Mouse (Mus musculus): ENCODE measurements around the gene Lrch4. TPM values are rescaled to one million over a fixed set of nuclear protein-coding genes. Genes with fewer than 3 reads are reported as not detected.

The Lrch4 gene
- polyA plus RNA-seq, 1 experiment from 2014 or later, result 31.1 TPM

DNA sequence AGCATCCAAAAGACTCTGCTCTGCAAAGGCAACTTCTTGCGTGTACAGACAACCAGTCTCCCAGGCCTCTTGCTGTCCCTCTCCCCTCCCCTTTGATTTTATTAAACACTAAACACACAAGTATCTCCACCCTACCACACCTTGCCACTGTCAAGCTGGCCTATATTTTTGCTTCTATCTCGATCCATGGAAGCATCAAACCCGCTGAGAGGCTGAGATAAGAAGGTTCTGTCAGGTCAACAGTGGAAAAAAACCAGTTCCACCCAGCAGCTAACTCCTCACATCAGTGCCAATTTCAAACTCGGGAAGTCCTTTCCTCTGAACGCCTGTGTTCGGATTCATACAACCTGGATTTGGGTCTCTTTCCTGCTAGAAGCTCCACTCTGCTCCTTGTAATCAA, 44.1 kb downstream of the Lrch4 start:
- Histone ChIP-seq H3K9ac (ENCODE audit: low read length) (no peak overlapping the region), H3K4me2 (ENCODE audit: low read depth, low read length) (no peak overlapping the region), H3K9me3 (replicated peaks; ENCODE audit: control insufficient read depth, low read length) (no peaks in the 10 kb centered on the region), H3K4me3 (ENCODE audit: low read length) (no peak overlapping the region), H3K27me3 (ENCODE audit: control insufficient read depth, insufficient read depth, low read length) (no peaks in the 10 kb centered on the region), H3K4me1 (ENCODE audit: control insufficient read depth, insufficient read depth, low read length) (peaks cover 24% of the 10 kb centered on the region), H3K36me3 (ENCODE audit: control insufficient read depth, insufficient read depth) (peaks cover 4% of the 10 kb centered on the region; the same call in 1 of the 2 replicates), H3K27ac (ENCODE audit: low read length) (no peak overlapping the region)
- WGBS, result 72% methylated on average over 6 of the region's 6 CpGs
- no peak for ATAC-seq (replicated peaks; ENCODE audit: extremely low read depth, insufficient read depth, low FRiP score)

DNA sequence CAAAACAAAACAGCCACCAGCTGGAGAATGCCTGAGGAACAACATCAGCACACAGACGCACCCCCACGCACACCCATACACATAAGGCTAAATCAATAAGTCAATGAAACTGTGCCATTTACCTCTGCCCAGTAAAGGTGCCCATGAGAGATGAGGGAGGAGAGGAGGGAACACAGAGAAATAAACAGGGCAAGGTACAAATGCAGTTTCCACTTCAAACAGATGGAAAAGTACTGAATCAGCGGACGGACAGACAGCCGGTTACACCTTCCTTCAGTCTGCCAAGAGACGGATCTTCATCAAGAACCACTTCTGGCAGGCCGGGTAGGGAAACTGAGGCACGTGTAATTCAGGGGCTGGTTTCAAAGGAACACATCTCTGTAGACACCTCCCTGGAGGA, 45.9 kb downstream of the Lrch4 start:
- Histone ChIP-seq H3K4me2 (ENCODE audit: low read depth, low read length) (no peak overlapping the region), H3K4me3 (ENCODE audit: low read length) (no peak overlapping the region), H3K36me3 (ENCODE audit: control insufficient read depth, insufficient read depth) (peaks cover 4% of the 10 kb centered on the region; the same call in 1 of the 2 replicates), H3K4me1 (ENCODE audit: control insufficient read depth, insufficient read depth, low read length) (peaks cover 19% of the 10 kb centered on the region), H3K9me3 (replicated peaks; ENCODE audit: control insufficient read depth, low read length) (no peaks in the 10 kb centered on the region), H3K27ac (ENCODE audit: low read length) (no peak overlapping the region), H3K9ac (ENCODE audit: low read length) (no peak overlapping the region), H3K27me3 (ENCODE audit: control insufficient read depth, insufficient read depth, low read length) (no peaks in the 10 kb centered on the region)
- ATAC-seq (replicated peaks; ENCODE audit: extremely low read depth, insufficient read depth, low FRiP score), result no peak
- 91% methylated on average over 8 of the region's 8 CpGs for WGBS

- H3K9me3 ChIP-seq (replicated peaks; ENCODE audit: control insufficient read depth, low read length), result no peaks in the 10 kb centered on the region
- peaks cover 6% of the 10 kb centered on the region for H3K4me1 ChIP-seq (ENCODE audit: control insufficient read depth, insufficient read depth, low read length)
- no peak overlapping the region for H3K9ac ChIP-seq (ENCODE audit: low read length)
- H3K36me3 ChIP-seq (ENCODE audit: control insufficient read depth, insufficient read depth), result peaks cover 4% of the 10 kb centered on the region; the same call in 1 of the 2 replicates
- WGBS, result 94% methylated on average over 8 of the region's 8 CpGs
- H3K4me3 ChIP-seq (ENCODE audit: low read length), result no peak overlapping the region
- H3K4me2 ChIP-seq (ENCODE audit: low read depth, low read length), result no peak overlapping the region
- H3K27me3 ChIP-seq (ENCODE audit: control insufficient read depth, insufficient read depth, low read length), result no peaks in the 10 kb centered on the region
- no peak for ATAC-seq (replicated peaks; ENCODE audit: extremely low read depth, insufficient read depth, low FRiP score)
- no peak overlapping the region for H3K27ac ChIP-seq (ENCODE audit: low read length)
Observed at GRCm38 (mm10) chr5:137677859-137678258, 48.9 kb downstream of the Lrch4 start.

DNA sequence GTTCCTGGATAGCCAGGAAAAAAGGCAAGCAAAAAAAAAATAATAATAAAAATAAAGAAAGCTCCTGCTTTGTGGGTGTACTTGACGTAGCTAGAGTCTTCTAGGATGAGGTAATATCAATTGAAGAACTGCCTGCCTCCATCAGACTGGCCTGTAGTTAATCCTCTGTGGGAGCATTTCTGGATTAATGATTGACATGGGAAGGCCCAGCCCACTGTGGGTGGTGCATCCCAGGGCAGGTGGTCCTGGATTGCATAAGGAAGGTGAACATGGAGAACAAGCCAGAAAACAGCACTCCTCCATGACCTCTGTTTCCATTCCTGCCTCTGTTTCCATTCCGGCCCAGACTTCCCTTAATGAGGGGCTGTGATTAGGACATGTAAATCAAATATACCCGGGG, 49.8 kb downstream of the Lrch4 start:
- peaks cover 15% of the 10 kb centered on the region for H3K4me1 ChIP-seq (ENCODE audit: control insufficient read depth, insufficient read depth, low read length)
- 83% methylated on average over 3 of the region's 3 CpGs for WGBS
- no peak overlapping the region for H3K27ac ChIP-seq (ENCODE audit: low read length)

GRCm38 (mm10) chr5:137679726-137680125, 50.8 kb downstream of the Lrch4 start:
- Histone ChIP-seq H3K27me3 (ENCODE audit: control insufficient read depth, insufficient read depth, low read length) (no peaks in the 10 kb centered on the region), H3K9me3 (replicated peaks; ENCODE audit: control insufficient read depth, low read length) (no peaks in the 10 kb centered on the region), H3K4me2 (ENCODE audit: low read depth, low read length) (no peak overlapping the region), H3K4me3 (ENCODE audit: low read length) (no peak overlapping the region), H3K9ac (ENCODE audit: low read length) (no peak overlapping the region), H3K4me1 (ENCODE audit: control insufficient read depth, insufficient read depth, low read length) (peaks cover 15% of the 10 kb centered on the region), H3K36me3 (ENCODE audit: control insufficient read depth, insufficient read depth) (peaks cover 4% of the 10 kb centered on the region; the same call in 1 of the 2 replicates), H3K27ac (ENCODE audit: low read length) (no peak overlapping the region)
- 83% methylated on average over 4 of the region's 4 CpGs for WGBS
- ATAC-seq (replicated peaks; ENCODE audit: extremely low read depth, insufficient read depth, low FRiP score), result no peak

More for the DNA sequence above, 49.8 kb downstream of the Lrch4 start:
- H3K4me3 ChIP-seq (ENCODE audit: low read length), result no peak overlapping the region
- H3K9me3 ChIP-seq (replicated peaks; ENCODE audit: control insufficient read depth, low read length), result no peaks in the 10 kb centered on the region
- peaks cover 4% of the 10 kb centered on the region; the same call in 1 of the 2 replicates for H3K36me3 ChIP-seq (ENCODE audit: control insufficient read depth, insufficient read depth)
- no peak overlapping the region for H3K4me2 ChIP-seq (ENCODE audit: low read depth, low read length)
- H3K9ac ChIP-seq (ENCODE audit: low read length), result no peak overlapping the region
- ATAC-seq (replicated peaks; ENCODE audit: extremely low read depth, insufficient read depth, low FRiP score), result no peak
- H3K27me3 ChIP-seq (ENCODE audit: control insufficient read depth, insufficient read depth, low read length), result no peaks in the 10 kb centered on the region

- H3K4me2 ChIP-seq (ENCODE audit: low read depth, low read length), result no peak overlapping the region
- WGBS, result 90% methylated on average over 6 of the region's 6 CpGs
Observed at GRCm38 (mm10) chr5:137682526-137682925, 53.6 kb downstream of the Lrch4 start.

GRCm38 (mm10) chr5:137683388-137684293, 54.7 kb downstream of the Lrch4 start:
- peaks cover 15% of the 10 kb centered on the region for H3K4me1 ChIP-seq (ENCODE audit: control insufficient read depth, insufficient read depth, low read length)
- peak; percentile 2; the same call in 1 of the 2 replicates for ATAC-seq (replicated peaks; ENCODE audit: extremely low read depth, insufficient read depth, low FRiP score)
- 7% methylated on average over 25 of the region's 28 CpGs for WGBS

More at GRCm38 (mm10) chr5:137682526-137682925, 53.6 kb downstream of the Lrch4 start:
- ATAC-seq (replicated peaks; ENCODE audit: extremely low read depth, insufficient read depth, low FRiP score), result no peak
- Histone ChIP-seq H3K27me3 (ENCODE audit: control insufficient read depth, insufficient read depth, low read length) (no peaks in the 10 kb centered on the region), H3K36me3 (ENCODE audit: control insufficient read depth, insufficient read depth) (peaks cover under 1% of the 10 kb centered on the region; the same call in 1 of the 2 replicates), H3K4me1 (ENCODE audit: control insufficient read depth, insufficient read depth, low read length) (peaks cover 15% of the 10 kb centered on the region), H3K9me3 (replicated peaks; ENCODE audit: control insufficient read depth, low read length) (no peaks in the 10 kb centered on the region), H3K9ac (ENCODE audit: low read length) (no peak overlapping the region), H3K27ac (ENCODE audit: low read length) (no peak overlapping the region), H3K4me3 (ENCODE audit: low read length) (no peak overlapping the region)

DNA sequence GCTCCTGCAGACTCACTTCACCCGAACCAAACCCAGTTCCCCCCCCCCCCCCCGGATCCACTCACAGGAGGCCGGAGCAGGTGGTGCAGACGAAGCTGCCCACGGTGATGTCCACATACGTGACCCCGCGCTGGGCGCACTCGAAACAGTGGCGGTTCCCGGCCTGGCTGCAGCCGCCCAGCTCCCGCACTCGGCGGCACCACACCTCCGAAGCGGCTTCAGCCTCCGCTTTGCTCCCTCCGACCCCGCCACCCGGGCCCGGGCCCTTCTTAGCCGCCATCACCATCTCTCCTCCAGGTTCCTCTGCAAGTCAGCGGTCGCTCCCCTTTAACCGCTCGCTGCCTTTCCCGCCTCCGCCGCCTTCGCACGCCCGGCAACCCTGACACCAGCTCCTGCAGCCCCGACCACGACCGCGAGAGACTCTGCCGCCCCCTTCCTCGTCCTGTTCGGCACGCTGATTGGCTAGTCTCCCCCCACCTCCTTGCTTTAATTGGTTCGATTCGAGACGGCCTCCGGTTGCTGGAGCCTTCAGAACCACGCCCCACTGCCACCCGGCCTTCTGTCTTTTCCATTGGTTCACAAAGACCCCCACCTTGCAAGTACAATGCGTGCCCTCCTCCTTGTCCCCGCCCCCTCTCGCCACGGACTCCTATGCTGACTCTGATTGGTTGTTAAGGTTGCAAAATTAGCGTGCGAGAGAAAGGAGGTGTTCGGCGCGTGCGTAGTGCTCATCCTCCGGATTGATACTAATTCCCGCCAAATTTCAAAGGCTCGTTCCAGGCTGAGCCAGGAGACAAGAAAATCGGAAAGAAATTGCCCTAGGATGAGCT, 55.6 kb downstream of the Lrch4 start, which contains the start of gene Agfg2:
Gene Agfg2 (minus strand): TSS at position 433 of the 830 bp plus-strand sequence.
- Histone ChIP-seq H3K4me1 (ENCODE audit: control insufficient read depth, insufficient read depth, low read length) (peaks cover 15% of the 10 kb centered on the region), H3K27me3 (ENCODE audit: control insufficient read depth, insufficient read depth, low read length) (no peaks in the 10 kb centered on the region), H3K9ac (ENCODE audit: low read length) (peak within 1 kb of the TSS; percentile 81), H3K36me3 (ENCODE audit: control insufficient read depth, insufficient read depth) (no peaks in the 10 kb centered on the region), H3K4me3 (ENCODE audit: low read length) (peak within 1 kb of the TSS; percentile 87), H3K27ac (ENCODE audit: low read length) (peak within 1 kb of the TSS; percentile 84), H3K4me2 (ENCODE audit: low read depth, low read length) (peak within 1 kb of the TSS; percentile 96), H3K9me3 (replicated peaks; ENCODE audit: control insufficient read depth, low read length) (no peaks in the 10 kb centered on the region)
- WGBS, result under 1% methylated on average over 61 of the region's 62 CpGs
- ATAC-seq (replicated peaks; ENCODE audit: extremely low read depth, insufficient read depth, low FRiP score), result peak; percentile 97

More at GRCm38 (mm10) chr5:137683388-137684293, 54.7 kb downstream of the Lrch4 start:
- Histone ChIP-seq H3K4me2 (ENCODE audit: low read depth, low read length) (peak overlapping the region; percentile 96), H3K27ac (ENCODE audit: low read length) (peak overlapping the region; percentile 84), H3K9ac (ENCODE audit: low read length) (peak overlapping the region; percentile 81), H3K27me3 (ENCODE audit: control insufficient read depth, insufficient read depth, low read length) (no peaks in the 10 kb centered on the region), H3K9me3 (replicated peaks; ENCODE audit: control insufficient read depth, low read length) (no peaks in the 10 kb centered on the region), H3K4me3 (ENCODE audit: low read length) (peak overlapping the region; percentile 87), H3K36me3 (ENCODE audit: control insufficient read depth, insufficient read depth) (no peaks in the 10 kb centered on the region)

Data from heart, embryonic 16.5 days (tissue).